Mouse (Mus musculus) CD4-positive naive resting alpha-beta T cell, adult 76 days (primary cell): ENCODE data around the gene Tent5d. TPM values are rescaled to one million over a fixed set of nuclear protein-coding genes. Genes with fewer than 3 reads are reported as not detected.

Experiments
- total RNA-seq: library from RNA; stranded (reverse); gene quantifications from one replicate; pipeline ENCODE4 v1.2.4, GENCODE M21; 2023

Gene Tent5d
- total RNA-seq = not detected

DNA sequence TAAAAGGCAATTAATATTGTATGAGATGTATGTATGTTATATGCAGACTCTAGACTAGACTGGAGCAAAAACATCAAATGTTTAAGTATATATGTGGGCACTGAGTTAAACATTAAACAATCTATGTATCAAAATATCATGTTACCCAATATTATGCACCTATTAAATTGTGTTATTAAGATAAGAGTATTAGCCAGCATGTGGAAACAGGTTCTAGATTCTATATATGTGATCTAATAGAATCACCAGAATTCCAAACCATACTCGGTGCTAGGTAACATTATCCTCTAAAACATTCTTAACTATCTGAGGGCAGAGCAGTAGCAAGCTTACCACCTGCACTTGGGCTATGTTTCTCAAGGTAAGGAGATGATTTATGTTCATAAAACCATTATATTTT is at the start of gene Tent5d:
TSS of gene Tent5d (plus strand) at position 301 of the 400 bp plus-strand sequence.

DNA sequence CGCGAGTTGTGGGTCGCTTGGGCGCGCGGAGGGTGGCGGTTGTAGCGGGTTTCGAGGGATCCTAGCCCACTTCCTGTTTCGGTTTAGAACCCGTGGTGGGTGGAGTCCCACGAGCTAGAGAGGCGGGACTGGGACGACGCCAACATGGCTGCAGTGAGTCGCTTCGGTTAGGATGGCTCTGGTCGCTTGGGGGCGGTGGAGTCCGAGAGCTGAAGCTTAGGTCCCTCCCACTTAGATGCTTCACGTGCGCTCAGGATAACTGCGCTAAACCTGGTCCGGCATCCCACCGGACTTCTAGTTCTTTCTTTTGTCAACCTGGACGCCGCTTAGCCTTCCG is 23.8 kb downstream of the Tent5d start, which contains the start of gene 2610002M06Rik:
TSS of gene 2610002M06Rik (minus strand) at position 117 of the 337 bp plus-strand sequence.

Other genes with a start within 250 kb of the Tent5d start
- gene Tbx22, start 124.6 kb upstream of the Tent5d start, total RNA-seq = not detected
- gene 2610002M06Rik, start 23.7 kb downstream of the Tent5d start, total RNA-seq = 14.1 TPM
- not detected for gene Gm732, start 155.9 kb downstream of the Tent5d start, total RNA-seq